Mouse (Mus musculus): ENCODE results near the gene Mmp24. TPM values are rescaled to one million over a fixed set of nuclear protein-coding genes. Genes with fewer than 3 reads are reported as not detected.

The Mmp24 gene
- total RNA-seq, 1 experiment from 2014 or later, result 0.10 TPM

Other genes starting within 250 kb of the Mmp24 start
- 18.3 and 32.5 TPM in 2 replicates for gene Gss, start 182.5 kb upstream of the Mmp24 start, total RNA-seq (2017)
- 0.10 TPM in 1 of 2 replicates, not detected in the other for gene Myh7b, start 164.1 kb upstream of the Mmp24 start, total RNA-seq (2017)
- 82.7 and 112 TPM in 2 replicates for gene Trpc4ap, start 83.0 kb upstream of the Mmp24 start, total RNA-seq (2017)
- gene Edem2, start 45.9 kb upstream of the Mmp24 start, total RNA-seq (2017), result 44.5 and 48.5 TPM in 2 replicates
- not detected in 2 replicates for gene Gm17581, start 39.5 kb upstream of the Mmp24 start, total RNA-seq (2017)
- gene Procr, start 24.2 kb upstream of the Mmp24 start, total RNA-seq (2017), result 71.9 and 78.0 TPM in 2 replicates
- gene BC029722, start 44.1 kb downstream of the Mmp24 start, total RNA-seq (2017), result 21.0 and 27.2 TPM in 2 replicates
- 32.9 and 107 TPM in 2 replicates for gene Eif6, start 51.6 kb downstream of the Mmp24 start, total RNA-seq (2017)
- gene Fam83c, start 59.5 kb downstream of the Mmp24 start, total RNA-seq (2017), result not detected in 2 replicates
- 28.0 and 59.3 TPM in 2 replicates for gene Uqcc1, start 155.0 kb downstream of the Mmp24 start, total RNA-seq (2017)
- gene Gm15557, start 165.4 kb downstream of the Mmp24 start, total RNA-seq (2017), result not detected in 2 replicates
- not detected in 2 replicates for gene Gdf5, start 170.0 kb downstream of the Mmp24 start, total RNA-seq (2017)
- 30.9 and 66.9 TPM in 2 replicates for gene Cep250, start 181.1 kb downstream of the Mmp24 start, total RNA-seq (2017)
- 0.69 and 1.4 TPM in 2 replicates for gene 6430550D23Rik, start 232.6 kb downstream of the Mmp24 start, total RNA-seq (2017)
- gene Ergic3, start 232.7 kb downstream of the Mmp24 start, total RNA-seq (2017), result 84.0 and 97.9 TPM in 2 replicates

Data from hematopoietic stem cell, adult 5-6 weeks (primary cell).